Mouse (Mus musculus) stomach, embryonic 16.5 days (tissue): ENCODE results near the gene 4932414N04Rik. TPM values are rescaled to one million over a fixed set of nuclear protein-coding genes. Genes with fewer than 3 reads are reported as not detected.
"Not testable (repeated sequence)": the region's sequence is repeated elsewhere in the genome, so short reads cannot be mapped to it uniquely, and the experiment has no call there.

Source experiments
- ATAC-seq: fragments of 200-750 bp; cut with Nextera tagmentation; 2 replicates; pipeline ENCODE4 v1.8.0; 2017; ENCODE audit warnings: moderate number of reproducible peaks, moderate TSS enrichment; ENCODE audit not compliant: insufficient read depth, low FRiP score
- H3K27ac ChIP-seq: fragments of 300-500 bp; sonication (generic); 2 replicates; pipeline ENCODE4 v1.5.1; 2014; ENCODE audit warnings: low read length
- H3K27me3 ChIP-seq: fragments of 300-500 bp; sonication (generic); 2 replicates; pipeline ENCODE4 v1.6.1; 2014; ENCODE audit warnings: low read length, control low read depth, mixed read lengths; ENCODE audit not compliant: control insufficient read depth, insufficient read depth
- H3K36me3 ChIP-seq: fragments of 300-500 bp; sonication (generic); 2 replicates; pipeline ENCODE4 v1.6.1; 2014; ENCODE audit warnings: low read length; ENCODE audit not compliant: control insufficient read depth, insufficient read depth
- H3K4me1 ChIP-seq: fragments of 300-500 bp; sonication (generic); 2 replicates; pipeline ENCODE4 v1.6.1; 2014; ENCODE audit warnings: low read length, control low read depth, mixed read lengths; ENCODE audit not compliant: control insufficient read depth, insufficient read depth
- H3K4me2 ChIP-seq: fragments of 300-500 bp; sonication (generic); 2 replicates; pipeline ENCODE4 v1.6.1; 2014; ENCODE audit warnings: low read depth, low read length, mixed read lengths
- H3K4me3 ChIP-seq: fragments of 300-500 bp; sonication (generic); replicated peaks from 2 replicates; pipeline ENCODE4 v1.5.1; 2014; ENCODE audit warnings: mild to moderate bottlenecking, low read length
- H3K9ac ChIP-seq: fragments of 300-500 bp; sonication (generic); 2 replicates; pipeline ENCODE4 v1.6.1; 2014; ENCODE audit warnings: low read length
- H3K9me3 ChIP-seq: fragments of 300-500 bp; sonication (generic); replicated peaks from 2 replicates; pipeline ENCODE4 v1.6.1; 2016; ENCODE audit warnings: low read length, control low read depth; ENCODE audit not compliant: control insufficient read depth
- WGBS: fragments of 180-500 bp; shearing (Covaris S2); extraction: QIAGEN DNeasy Blood & Tissue Kit; methylation state at CpG from one replicate; pipeline ENCODE4 v1.1.7; 2014; 5-methylcytosine and 5-hydroxymethylcytosine counted together
- polyA plus RNA-seq: library from polyadenylated mRNA; unstranded; fragments of >200 nt; fragmentation: Nextera tagmentation; extraction: Ambion mirVana; gene quantifications from 2 replicates; pipeline ENCODE4 v1.2.1, GENCODE M21; 2015

4932414N04Rik gene
- not detected in 2 replicates for polyA plus RNA-seq

DNA sequence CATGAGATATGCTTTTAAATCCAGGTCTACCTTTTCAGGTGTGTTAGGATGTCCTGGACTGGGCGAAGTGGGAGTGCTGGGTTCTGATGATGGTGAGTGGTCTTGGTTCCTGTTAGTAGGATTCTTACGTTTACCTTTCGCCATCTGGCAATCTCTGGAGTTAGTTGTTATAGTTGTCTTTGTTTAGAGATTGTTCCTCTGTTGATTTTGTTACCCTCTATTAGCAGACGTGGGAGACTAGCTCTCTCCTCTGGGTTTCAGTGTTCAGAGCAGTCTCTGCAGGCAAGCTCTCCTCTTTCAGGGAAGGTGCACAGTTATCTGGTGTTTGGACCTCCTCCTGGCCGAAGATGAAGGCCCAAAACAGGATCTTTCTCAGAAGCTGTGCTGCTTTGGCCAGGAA is at the start of gene 4932414N04Rik:
TSS of gene 4932414N04Rik (plus strand) at position 301 of the 400 bp plus-strand sequence.
- H3K4me3 ChIP-seq, ATAC-seq, H3K4me1 ChIP-seq, H3K4me2 ChIP-seq, H3K27ac ChIP-seq, H3K36me3 ChIP-seq, H3K27me3 ChIP-seq, H3K9me3 ChIP-seq, H3K9ac ChIP-seq: not testable (repeated sequence)
- WGBS: 44% methylated on average over 1 of the region's 5 CpGs

DNA sequence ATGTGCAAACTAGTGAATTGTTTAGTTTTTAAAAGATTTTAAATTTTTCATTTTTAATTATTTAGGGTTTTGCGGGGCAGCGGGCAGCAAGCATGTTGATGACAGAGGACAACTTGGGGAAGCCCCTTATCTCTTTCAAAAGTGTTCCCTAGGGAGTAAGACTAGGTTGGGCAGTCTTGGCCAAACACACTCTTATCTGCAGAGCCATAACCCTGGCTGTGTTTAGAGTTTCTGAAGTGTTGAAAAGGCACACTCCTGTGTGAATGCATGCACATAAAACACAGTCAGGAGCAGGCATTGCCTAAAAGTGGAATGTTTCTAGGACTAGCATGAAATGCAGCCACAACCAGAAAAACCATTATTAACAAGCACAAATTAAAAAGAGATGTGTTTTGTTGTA is 75.9 kb downstream of the 4932414N04Rik start:
- H3K27me3 ChIP-seq: no peaks in the 10 kb centered on the region
- H3K4me3 ChIP-seq: no peak overlapping the region
- H3K4me2 ChIP-seq: no peak overlapping the region
- no peak overlapping the region for H3K27ac ChIP-seq
- no peaks in the 10 kb centered on the region for H3K4me1 ChIP-seq
- no peaks in the 10 kb centered on the region for H3K36me3 ChIP-seq
- H3K9ac ChIP-seq: no peak overlapping the region
- no peak for ATAC-seq
- 57% methylated on average over 2 of the region's 2 CpGs for WGBS
- 0 out of 2 replicates have a peak, but pooled peaks cover 3% of the 10 kb centered on the region for H3K9me3 ChIP-seq

DNA sequence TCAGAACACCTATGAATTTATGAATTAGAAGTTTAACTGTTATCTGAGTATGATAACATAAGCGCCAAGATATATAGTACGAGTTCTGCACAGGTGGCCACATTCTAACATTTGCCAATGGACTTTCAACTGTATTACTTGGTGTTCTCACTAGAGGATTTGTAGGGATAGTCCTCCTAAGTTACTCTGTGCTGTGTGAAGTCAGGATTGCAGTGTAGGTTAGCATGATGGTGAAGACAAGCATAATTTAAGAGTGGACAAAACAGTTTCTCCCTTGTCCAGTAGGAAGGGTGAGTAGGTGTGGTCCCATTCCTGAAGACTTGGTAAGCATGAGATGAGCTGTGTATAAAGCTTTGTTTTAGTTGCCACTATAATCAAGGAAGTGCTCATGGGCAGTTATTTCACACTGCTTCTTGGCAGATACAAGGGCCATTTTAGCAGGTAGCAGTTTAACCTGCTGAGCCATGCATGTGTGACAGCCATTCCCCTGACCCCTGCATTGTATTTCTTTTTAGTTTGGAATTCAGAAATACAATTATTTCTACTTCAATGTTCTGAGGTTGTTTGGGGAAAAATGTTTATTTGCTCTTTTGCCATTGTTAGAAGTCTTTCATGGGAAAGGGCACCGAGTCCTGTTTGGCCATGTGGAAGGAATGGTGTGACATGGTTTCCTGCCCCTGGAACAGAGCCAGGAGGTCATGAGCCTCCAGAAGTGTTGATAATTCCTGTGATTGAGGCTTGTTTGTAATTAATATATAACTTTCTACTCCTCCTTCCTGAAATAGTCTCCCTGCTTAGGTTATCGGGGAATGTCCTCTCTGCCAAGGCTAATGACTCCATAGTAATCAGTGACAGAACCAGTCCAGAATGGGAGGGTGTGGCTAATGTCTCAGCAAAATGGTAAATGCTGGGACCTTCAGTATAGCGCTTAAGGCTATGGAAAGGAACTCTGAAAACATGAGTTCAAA is 83.8 kb downstream of the 4932414N04Rik start:
- no peak overlapping the region for H3K4me3 ChIP-seq
- H3K9me3 ChIP-seq: 0 out of 2 replicates have a peak, but pooled peaks cover 3% of the 10 kb centered on the region
- H3K4me1 ChIP-seq: no peaks in the 10 kb centered on the region
- no peak overlapping the region for H3K9ac ChIP-seq
- H3K36me3 ChIP-seq: no peaks in the 10 kb centered on the region
- no peaks in the 10 kb centered on the region for H3K27me3 ChIP-seq
- WGBS: 73% methylated on average over 5 of the region's 5 CpGs
- no peak overlapping the region for H3K27ac ChIP-seq
- ATAC-seq: peak; percentile 73
- no peak overlapping the region for H3K4me2 ChIP-seq

DNA sequence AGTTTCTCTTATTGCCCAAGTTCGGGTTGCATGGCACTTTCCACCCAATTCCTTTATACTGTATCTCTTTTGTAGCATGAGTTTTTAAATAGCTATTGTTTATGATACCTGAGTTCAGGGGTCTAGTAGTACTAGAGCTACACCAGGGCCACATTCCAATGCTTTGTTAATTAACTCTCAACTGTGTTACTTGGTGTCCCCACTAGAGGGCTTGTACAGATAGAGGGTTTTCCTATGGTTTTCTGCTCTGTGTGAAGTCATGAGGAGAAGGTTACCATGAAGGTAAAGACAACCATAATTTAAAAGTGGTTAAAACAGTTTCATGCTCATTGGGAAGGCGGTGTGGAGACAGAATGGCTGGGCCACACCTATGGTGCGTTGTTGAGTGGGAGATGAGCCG is 88.3 kb downstream of the 4932414N04Rik start:
- WGBS: 79% methylated on average over 4 of the region's 4 CpGs
- H3K9me3 ChIP-seq: no peaks in the 10 kb centered on the region
- no peak for ATAC-seq
- no peak overlapping the region for H3K9ac ChIP-seq
- H3K27me3 ChIP-seq: no peaks in the 10 kb centered on the region
- no peaks in the 10 kb centered on the region for H3K4me1 ChIP-seq
- no peaks in the 10 kb centered on the region for H3K36me3 ChIP-seq
- H3K4me2 ChIP-seq: no peak overlapping the region
- H3K4me3 ChIP-seq: no peak overlapping the region
- H3K27ac ChIP-seq: no peak overlapping the region

DNA sequence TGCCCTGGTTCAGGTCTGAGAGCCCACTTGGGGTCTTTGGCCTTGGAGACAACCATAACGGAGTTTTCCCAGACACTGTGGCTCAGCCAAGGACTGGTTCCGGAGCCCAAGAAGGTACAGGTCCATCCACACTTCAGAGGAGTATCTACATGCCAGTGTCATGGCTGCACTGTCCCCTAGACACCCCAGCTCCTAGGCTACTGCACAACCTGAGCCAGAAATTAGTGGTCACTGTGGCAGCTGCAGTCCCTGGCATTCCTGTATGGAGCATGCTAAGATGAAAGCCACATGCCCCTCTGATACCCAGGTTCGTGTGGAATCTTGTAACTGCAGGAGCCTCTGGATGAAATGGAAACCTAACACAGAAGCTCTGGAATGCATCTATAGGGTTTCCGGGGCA is 99.9 kb downstream of the 4932414N04Rik start:
- no peak overlapping the region for H3K27ac ChIP-seq
- H3K4me1 ChIP-seq: no peaks in the 10 kb centered on the region
- no peak overlapping the region for H3K4me3 ChIP-seq
- no peaks in the 10 kb centered on the region for H3K9me3 ChIP-seq
- H3K9ac ChIP-seq: no peak overlapping the region
- no peaks in the 10 kb centered on the region for H3K27me3 ChIP-seq
- no peak overlapping the region for H3K4me2 ChIP-seq
- no peaks in the 10 kb centered on the region for H3K36me3 ChIP-seq
- ATAC-seq: no peak
- 81% methylated on average over 4 of the region's 4 CpGs for WGBS

DNA sequence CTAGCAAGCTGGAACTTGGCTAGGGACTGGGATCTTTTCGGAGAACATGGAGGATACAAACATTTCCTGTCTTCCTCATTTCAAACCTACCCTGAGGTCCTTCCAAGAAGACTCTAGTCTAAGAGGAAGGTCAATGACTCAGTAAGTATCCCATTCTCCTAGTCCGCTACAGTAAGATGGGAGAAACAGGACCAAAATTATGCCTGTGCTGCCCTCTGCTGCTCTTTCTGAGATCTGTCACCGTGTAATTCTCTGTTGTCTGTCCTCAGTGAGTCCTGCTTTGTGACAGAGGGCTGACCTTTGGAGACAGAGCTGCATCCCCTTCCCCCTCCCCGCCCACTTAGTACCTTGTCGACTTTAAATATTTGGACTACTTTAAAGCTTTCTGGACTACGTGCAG is 100.5 kb downstream of the 4932414N04Rik start:
- Histone ChIP-seq H3K4me3 (no peak overlapping the region), H3K4me2 (no peak overlapping the region), H3K27me3 (no peaks in the 10 kb centered on the region), H3K9me3 (no peaks in the 10 kb centered on the region), H3K27ac (no peak overlapping the region), H3K4me1 (no peaks in the 10 kb centered on the region), H3K9ac (no peak overlapping the region), H3K36me3 (no peaks in the 10 kb centered on the region)
- 18% methylated on average over 6 of the region's 6 CpGs for WGBS
- ATAC-seq: peak; percentile 73; the same call in 1 of the 2 replicates

DNA sequence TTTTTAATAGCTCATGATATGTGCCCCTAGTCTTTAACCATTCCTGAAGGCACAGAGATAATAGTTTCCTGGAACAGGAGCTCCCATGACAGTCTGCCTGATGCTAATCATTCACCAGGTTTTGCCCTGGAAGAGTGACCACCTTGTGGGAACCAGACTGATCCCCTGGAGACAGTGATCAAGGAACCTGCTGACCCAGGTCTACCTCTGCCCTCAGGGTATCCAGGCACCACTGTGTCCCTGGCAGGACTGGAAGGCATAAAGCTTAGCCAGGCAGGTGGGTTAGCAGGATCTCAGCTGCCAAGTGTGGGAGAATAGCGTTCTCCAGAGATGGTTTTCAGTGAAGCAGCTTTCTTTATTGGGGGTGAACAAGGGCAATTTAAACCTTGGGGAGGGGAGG is 109.1 kb downstream of the 4932414N04Rik start:
- ATAC-seq: no peak
- no peak overlapping the region for H3K4me3 ChIP-seq
- H3K9me3 ChIP-seq: no peaks in the 10 kb centered on the region
- H3K4me2 ChIP-seq: no peak overlapping the region
- no peaks in the 10 kb centered on the region for H3K36me3 ChIP-seq
- H3K27ac ChIP-seq: no peak overlapping the region
- no peaks in the 10 kb centered on the region for H3K4me1 ChIP-seq
- H3K9ac ChIP-seq: no peak overlapping the region
- 63% methylated on average over 1 of the region's 1 CpGs for WGBS
- H3K27me3 ChIP-seq: no peaks in the 10 kb centered on the region

DNA sequence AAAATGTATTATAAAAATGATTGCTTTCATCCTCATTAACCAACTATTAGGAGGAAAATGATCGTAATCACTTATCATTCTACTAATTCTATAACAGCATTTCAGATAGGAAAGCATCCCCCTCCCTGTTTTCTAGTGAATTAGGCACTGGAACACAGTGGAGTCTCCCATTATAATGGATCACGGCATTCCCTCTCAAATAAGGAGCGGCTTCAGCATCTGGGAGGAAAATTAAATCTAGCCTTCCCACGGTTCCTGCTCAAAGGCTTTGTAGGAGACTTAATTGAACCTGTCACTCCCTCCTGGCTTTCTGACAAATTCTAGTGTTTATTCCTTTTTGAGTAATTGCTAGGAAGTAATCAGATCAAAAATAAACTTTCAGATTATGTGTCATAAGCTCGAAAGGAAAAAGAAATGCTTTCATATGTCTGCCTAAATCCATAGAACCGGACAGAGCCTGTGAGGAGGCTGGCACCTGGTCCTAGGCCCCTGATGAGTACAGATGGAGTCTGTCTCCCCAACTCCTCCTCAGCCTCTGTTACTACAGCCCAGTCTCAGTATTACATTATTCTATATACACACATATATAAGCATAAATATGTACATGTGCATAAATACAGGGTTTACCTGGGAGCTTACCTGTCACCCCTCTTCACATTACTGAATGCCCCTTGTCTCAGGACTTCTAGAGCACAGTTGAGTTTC is 111.1 kb downstream of the 4932414N04Rik start:
- Histone ChIP-seq H3K27me3 (no peaks in the 10 kb centered on the region), H3K36me3 (no peaks in the 10 kb centered on the region), H3K4me2 (no peak overlapping the region), H3K9me3 (no peaks in the 10 kb centered on the region), H3K4me3 (no peak overlapping the region), H3K9ac (no peak overlapping the region), H3K4me1 (no peaks in the 10 kb centered on the region), H3K27ac (no peak overlapping the region)
- WGBS: 55% methylated on average over 6 of the region's 6 CpGs
- no peak for ATAC-seq
